Mouse (Mus musculus) stomach, embryonic 14.5 days (tissue): Measurements from ENCODE around the gene Cnga1. TPM values are rescaled to one million over a fixed set of nuclear protein-coding genes. Genes with fewer than 3 reads are reported as not detected.
"Not testable (repeated sequence)": the region's sequence is repeated elsewhere in the genome, so short reads cannot be mapped to it uniquely, and the experiment has no call there.

Experiments used
- ATAC-seq: fragments of 200-750 bp; cut with Nextera tagmentation; 2 replicates; pipeline ENCODE4 v1.8.0; 2017; ENCODE audit warnings: low read depth, moderate TSS enrichment; ENCODE audit not compliant: insufficient number of reproducible peaks, insufficient read depth, low FRiP score
- H3K27ac ChIP-seq: fragments of 300-500 bp; sonication (generic); 2 replicates; pipeline ENCODE4 v1.5.1; 2014; ENCODE audit warnings: mild to moderate bottlenecking, low read length, moderate library complexity, mixed read lengths
- H3K27me3 ChIP-seq: fragments of 300-500 bp; sonication (generic); 2 replicates; pipeline ENCODE4 v1.6.1; 2014; ENCODE audit warnings: low read length, control low read depth, mixed read lengths; ENCODE audit not compliant: control insufficient read depth, insufficient read depth
- H3K36me3 ChIP-seq: fragments of 300-500 bp; sonication (generic); 2 replicates; pipeline ENCODE4 v1.6.1; 2014; ENCODE audit warnings: mild to moderate bottlenecking, control low read depth, low read length, moderate library complexity, mixed read lengths; ENCODE audit not compliant: control insufficient read depth, insufficient read depth
- H3K4me1 ChIP-seq: fragments of 300-500 bp; sonication (generic); 2 replicates; pipeline ENCODE4 v1.6.1; 2014; ENCODE audit warnings: low read length, control low read depth, mixed read lengths; ENCODE audit not compliant: control insufficient read depth, insufficient read depth
- H3K4me2 ChIP-seq: fragments of 300-500 bp; sonication (generic); replicated peaks from 2 replicates; pipeline ENCODE4 v1.6.1; 2014; ENCODE audit warnings: low read depth, low read length, control low read depth
- H3K4me3 ChIP-seq: fragments of 300-500 bp; sonication (generic); 2 replicates; pipeline ENCODE4 v1.5.1; 2014; ENCODE audit warnings: low read depth, low read length, control low read depth
- H3K9ac ChIP-seq: fragments of 300-500 bp; sonication (generic); replicated peaks from 2 replicates; pipeline ENCODE4 v1.6.1; 2014; ENCODE audit warnings: low read depth, mild to moderate bottlenecking, control low read depth, low read length, moderate library complexity, mixed read lengths
- H3K9me3 ChIP-seq: fragments of 300-500 bp; sonication (generic); 2 replicates; pipeline ENCODE4 v1.6.1; 2016; ENCODE audit warnings: low read depth, low read length, control low read depth; ENCODE audit not compliant: control insufficient read depth
- WGBS: fragments of 180-500 bp; shearing (Covaris S2); extraction: QIAGEN DNeasy Blood & Tissue Kit; methylation state at CpG from one replicate; pipeline ENCODE4 v1.1.7; 2014; 5-methylcytosine and 5-hydroxymethylcytosine counted together
- polyA plus RNA-seq: library from polyadenylated mRNA; unstranded; fragments of >200 nt; fragmentation: Nextera tagmentation; extraction: Ambion mirVana; gene quantifications from 2 replicates; pipeline ENCODE4 v1.2.1, GENCODE M21; 2014

Gene Cnga1
- polyA plus RNA-seq, 1 experiment from 2014 or later: not detected

DNA sequence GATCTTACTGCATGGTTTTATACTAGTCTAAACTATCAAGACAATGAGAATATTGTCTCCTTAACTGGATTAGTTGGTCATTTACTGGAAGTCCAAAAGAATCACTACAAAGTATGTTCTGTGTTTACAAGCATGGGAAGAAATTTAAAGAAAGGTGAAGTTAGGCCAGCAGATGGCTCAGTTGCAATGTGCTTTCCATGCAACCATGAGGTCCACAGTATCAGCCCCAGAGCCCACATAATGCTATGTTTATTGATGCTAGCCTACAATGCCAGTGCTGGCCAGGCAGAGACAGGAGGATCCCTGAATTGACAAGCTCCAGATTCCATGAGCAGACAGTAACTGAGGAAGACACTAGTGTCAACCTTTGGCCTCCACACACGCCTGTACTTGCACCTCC is 23.1 kb downstream of the Cnga1 start:
- WGBS: 77% methylated on average over 1 of the region's 1 CpGs
- Histone ChIP-seq H3K27me3 (no peaks in the 10 kb centered on the region), H3K36me3 (no peaks in the 10 kb centered on the region), H3K4me2 (no peak overlapping the region), H3K9ac (no peak overlapping the region), H3K27ac (no peak overlapping the region), H3K4me3 (no peak overlapping the region), H3K4me1 (no peaks in the 10 kb centered on the region), H3K9me3 (no peaks in the 10 kb centered on the region)
- no peak for ATAC-seq

DNA sequence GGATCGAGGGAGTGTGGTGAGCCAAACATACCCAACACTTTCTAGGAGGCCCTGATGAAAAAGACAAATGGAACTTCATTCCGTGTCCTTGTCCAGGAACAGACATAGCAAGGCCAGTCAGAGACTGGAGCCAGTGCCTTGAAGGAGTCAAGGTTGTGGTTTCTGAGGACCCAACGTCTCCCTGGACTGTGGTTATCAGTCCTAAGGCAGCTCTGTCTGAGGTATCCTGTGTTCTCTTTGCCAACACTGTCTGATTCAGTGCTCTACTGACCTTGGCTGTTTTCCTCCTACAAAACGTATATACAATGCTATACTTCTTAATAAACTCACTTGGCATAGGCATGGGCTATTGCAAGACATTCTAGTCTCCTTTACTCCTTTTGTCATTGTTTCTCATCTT is 26.7 kb downstream of the Cnga1 start:
- 75% methylated on average over 4 of the region's 4 CpGs for WGBS
- Histone ChIP-seq H3K27me3 (no peaks in the 10 kb centered on the region), H3K4me3 (no peak overlapping the region), H3K27ac (no peak overlapping the region), H3K9ac (no peak overlapping the region), H3K4me1 (no peaks in the 10 kb centered on the region), H3K4me2 (no peak overlapping the region), H3K9me3 (no peaks in the 10 kb centered on the region), H3K36me3 (no peaks in the 10 kb centered on the region)
- no peak for ATAC-seq

DNA sequence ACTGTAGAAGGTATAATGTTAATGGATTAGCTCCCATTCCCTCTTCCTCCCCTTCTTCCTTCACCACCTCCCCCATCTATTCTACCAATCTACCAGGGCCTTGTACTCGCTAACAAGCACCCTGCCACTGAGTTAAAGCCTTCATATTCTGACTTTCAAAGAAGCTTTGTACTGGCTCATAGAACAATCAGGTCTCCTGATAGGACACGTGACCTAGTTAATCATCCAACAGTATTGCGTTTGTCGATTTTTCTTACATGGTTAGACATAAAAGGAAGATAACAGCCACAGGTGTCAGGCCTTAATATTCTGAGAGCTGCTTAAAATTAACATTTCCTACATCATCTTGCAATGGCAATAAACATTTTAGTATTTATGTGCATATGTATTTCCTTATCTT is 40.9 kb downstream of the Cnga1 start:
- WGBS: 76% methylated on average over 4 of the region's 4 CpGs
- no peak overlapping the region for H3K4me3 ChIP-seq
- no peaks in the 10 kb centered on the region for H3K27me3 ChIP-seq
- no peaks in the 10 kb centered on the region for H3K4me1 ChIP-seq
- H3K36me3 ChIP-seq: no peaks in the 10 kb centered on the region
- ATAC-seq: no peak
- H3K9ac ChIP-seq: no peak overlapping the region
- H3K4me2 ChIP-seq: no peak overlapping the region
- no peaks in the 10 kb centered on the region for H3K9me3 ChIP-seq
- no peak overlapping the region for H3K27ac ChIP-seq

DNA sequence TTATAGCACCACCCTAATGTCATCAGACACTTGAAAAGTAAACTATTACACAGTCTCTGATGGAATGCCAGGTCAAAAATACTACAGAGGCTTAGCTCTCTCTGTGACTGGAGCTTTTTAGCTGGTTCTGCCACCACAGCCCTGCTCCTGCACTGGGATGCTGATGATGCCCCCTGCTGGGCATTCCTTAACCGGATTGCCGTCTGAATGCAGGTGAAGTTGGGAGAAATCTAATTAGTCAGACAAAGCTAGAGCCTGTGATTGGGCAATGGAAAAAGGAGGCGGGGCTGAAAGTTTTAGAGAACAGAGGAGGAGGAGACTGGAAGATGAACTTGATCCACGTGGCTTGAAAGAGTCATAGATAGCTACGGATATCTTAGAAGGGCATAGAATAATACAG is 43.1 kb downstream of the Cnga1 start:
- H3K9me3 ChIP-seq: no peaks in the 10 kb centered on the region
- 19% methylated on average over 5 of the region's 5 CpGs for WGBS
- no peak overlapping the region for H3K4me2 ChIP-seq
- H3K27ac ChIP-seq: no peak overlapping the region
- ATAC-seq: peak; percentile 33; the same call in 1 of the 2 replicates
- H3K36me3 ChIP-seq: no peaks in the 10 kb centered on the region
- H3K9ac ChIP-seq: no peak overlapping the region
- H3K27me3 ChIP-seq: no peaks in the 10 kb centered on the region
- H3K4me3 ChIP-seq: no peak overlapping the region
- no peaks in the 10 kb centered on the region for H3K4me1 ChIP-seq

DNA sequence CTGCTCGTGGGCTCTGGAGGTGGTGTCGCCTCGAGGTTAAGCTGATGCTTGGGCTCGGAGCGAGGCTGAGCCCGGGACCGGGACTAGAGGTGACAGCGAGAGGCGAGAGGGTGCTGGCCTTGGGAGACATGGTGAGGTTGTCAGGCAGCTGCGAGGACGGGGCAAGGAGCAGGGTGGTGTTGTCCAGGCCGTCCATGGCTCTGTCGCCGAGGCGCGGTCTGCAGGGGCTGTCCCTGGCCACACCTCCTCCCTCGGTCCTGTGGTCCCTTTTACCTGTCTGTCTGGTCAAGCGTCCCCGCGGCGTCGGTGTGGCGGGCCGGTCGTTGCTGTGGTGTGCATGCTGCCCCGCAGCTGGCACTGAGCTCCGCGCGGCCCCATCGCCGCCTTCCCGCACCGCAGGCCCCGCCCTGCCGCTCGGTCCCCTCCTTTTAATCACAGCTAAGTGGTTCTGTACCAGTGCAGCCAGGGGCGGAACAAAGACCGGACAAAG is 56.8 kb downstream of the Cnga1 start, which contains the start of gene Gm5868:
Gm5868 (minus strand) TSS at position 360 of the 490 bp plus-strand sequence.
- Histone ChIP-seq H3K9me3 (no peaks in the 10 kb centered on the region), H3K9ac (no peak within 1 kb of the TSS), H3K4me1 (no peaks in the 10 kb centered on the region), H3K36me3 (no peaks in the 10 kb centered on the region), H3K4me3 (peak within 1 kb of the TSS; percentile 26), H3K27me3 (no peaks in the 10 kb centered on the region), H3K4me2 (peak within 1 kb of the TSS; percentile 54), H3K27ac (no peak within 1 kb of the TSS)
- ATAC-seq: peak; percentile 58; the same call in 1 of the 2 replicates
- 3% methylated on average over 37 of the region's 38 CpGs for WGBS

DNA sequence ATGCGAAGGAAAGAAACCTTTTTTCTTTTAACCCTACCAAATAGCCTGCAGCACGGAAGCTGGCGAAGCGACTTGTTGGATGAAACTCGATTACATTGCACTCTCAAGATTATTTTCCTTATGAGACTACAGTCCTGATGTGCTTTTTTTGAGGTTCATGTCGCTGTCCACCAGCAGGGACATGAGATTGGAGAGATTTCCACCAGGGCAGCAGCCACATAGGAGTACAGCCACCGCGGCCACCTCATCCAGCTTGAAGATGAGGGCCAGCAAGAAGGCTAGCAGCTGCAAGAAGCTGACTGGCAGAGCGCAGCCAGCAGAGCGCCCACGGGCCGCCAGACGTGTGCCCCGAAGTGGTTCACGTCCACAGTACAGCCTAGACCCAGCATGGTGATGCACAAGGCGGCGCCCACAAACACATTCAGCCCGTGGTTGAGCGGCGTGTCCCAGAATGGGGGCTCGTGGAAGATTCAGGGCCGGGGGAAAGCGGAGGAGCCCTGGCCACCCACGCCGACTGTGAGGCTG is 57.3 kb downstream of the Cnga1 start:
- not testable (repeated sequence) for H3K27ac ChIP-seq, H3K4me1 ChIP-seq, H3K27me3 ChIP-seq, H3K9me3 ChIP-seq, ATAC-seq, H3K9ac ChIP-seq, H3K36me3 ChIP-seq
- 40% methylated on average over 25 of the region's 25 CpGs for WGBS
- peak overlapping the region; percentile 54 for H3K4me2 ChIP-seq
- peak overlapping the region; percentile 26 for H3K4me3 ChIP-seq

DNA sequence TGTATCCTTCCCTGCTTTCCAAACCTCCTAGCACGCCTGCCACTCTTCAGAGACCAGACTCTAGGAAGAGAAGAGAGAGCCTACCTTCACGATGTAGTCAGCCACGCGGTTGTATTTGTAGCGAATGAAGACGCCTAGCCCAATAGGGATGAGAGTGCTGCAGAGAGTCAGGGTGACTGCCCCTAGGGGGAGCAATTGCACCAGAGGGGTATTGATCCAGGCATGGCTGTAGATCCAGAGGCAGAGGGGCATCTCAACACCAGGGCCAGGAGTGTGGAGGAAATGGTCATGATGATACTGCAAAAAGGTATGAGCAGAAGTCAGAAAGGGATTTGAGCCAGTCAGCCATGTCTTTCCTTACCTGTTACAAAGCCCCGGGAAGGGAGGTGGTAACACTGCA is 58.0 kb downstream of the Cnga1 start:
- H3K4me2 ChIP-seq, H3K27ac ChIP-seq, ATAC-seq, H3K9ac ChIP-seq, H3K27me3 ChIP-seq, H3K9me3 ChIP-seq, H3K4me1 ChIP-seq, H3K36me3 ChIP-seq, H3K4me3 ChIP-seq: not testable (repeated sequence)
- WGBS: 41% methylated on average over 7 of the region's 7 CpGs

DNA sequence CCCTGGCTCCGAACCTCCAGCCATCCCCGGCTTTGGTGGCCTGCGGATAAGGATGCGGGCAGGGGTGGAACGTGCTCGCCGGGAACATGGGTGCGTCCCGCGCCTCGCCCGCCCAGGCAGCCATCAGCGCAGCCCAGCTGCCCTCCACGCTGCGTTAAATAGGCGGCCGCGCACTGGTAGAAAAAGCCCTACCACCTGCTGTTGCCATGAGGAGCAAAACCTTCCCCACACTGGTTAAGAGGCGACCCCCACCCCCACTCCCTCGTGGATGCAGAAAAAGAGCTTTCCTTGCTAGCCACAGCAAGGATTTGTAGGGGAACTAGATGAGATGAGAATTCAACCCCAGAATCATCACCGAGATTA is 63.1 kb downstream of the Cnga1 start, which contains the start of gene Zar1:
Zar1 (minus strand) TSS at position 285 of the 363 bp plus-strand sequence.
- H3K36me3 ChIP-seq, H3K27ac ChIP-seq, H3K27me3 ChIP-seq, H3K9me3 ChIP-seq, H3K4me1 ChIP-seq: not testable (repeated sequence)
- WGBS: 26% methylated on average over 12 of the region's 21 CpGs
- Histone ChIP-seq H3K4me2 (peak within 1 kb of the TSS; percentile 71), H3K9ac (0 out of 2 replicates have a peak within 1 kb of the TSS, but pooled peaks have one; percentile 22), H3K4me3 (peak within 1 kb of the TSS; percentile 36)
- ATAC-seq: 0 out of 2 replicates have a peak, but pooled peaks have one; percentile 6
